Mouse (Mus musculus) stomach, embryonic 16.5 days (tissue): ENCODE measurements around the gene Ak1. TPM values are rescaled to one million over a fixed set of nuclear protein-coding genes. Genes with fewer than 3 reads are reported as not detected.

Source experiments
- ATAC-seq: fragments of 200-750 bp; cut with Nextera tagmentation; 2 replicates; pipeline ENCODE4 v1.8.0; 2017; ENCODE audit warnings: moderate number of reproducible peaks, moderate TSS enrichment; ENCODE audit not compliant: insufficient read depth, low FRiP score
- H3K27ac ChIP-seq: fragments of 300-500 bp; sonication (generic); 2 replicates; pipeline ENCODE4 v1.5.1; 2014; ENCODE audit warnings: low read length
- H3K27me3 ChIP-seq: fragments of 300-500 bp; sonication (generic); 2 replicates; pipeline ENCODE4 v1.6.1; 2014; ENCODE audit warnings: low read length, control low read depth, mixed read lengths; ENCODE audit not compliant: control insufficient read depth, insufficient read depth
- H3K36me3 ChIP-seq: fragments of 300-500 bp; sonication (generic); 2 replicates; pipeline ENCODE4 v1.6.1; 2014; ENCODE audit warnings: low read length; ENCODE audit not compliant: control insufficient read depth, insufficient read depth
- H3K4me1 ChIP-seq: fragments of 300-500 bp; sonication (generic); 2 replicates; pipeline ENCODE4 v1.6.1; 2014; ENCODE audit warnings: low read length, control low read depth, mixed read lengths; ENCODE audit not compliant: control insufficient read depth, insufficient read depth
- H3K4me2 ChIP-seq: fragments of 300-500 bp; sonication (generic); 2 replicates; pipeline ENCODE4 v1.6.1; 2014; ENCODE audit warnings: low read depth, low read length, mixed read lengths
- H3K4me3 ChIP-seq: fragments of 300-500 bp; sonication (generic); replicated peaks from 2 replicates; pipeline ENCODE4 v1.5.1; 2014; ENCODE audit warnings: mild to moderate bottlenecking, low read length
- H3K9ac ChIP-seq: fragments of 300-500 bp; sonication (generic); 2 replicates; pipeline ENCODE4 v1.6.1; 2014; ENCODE audit warnings: low read length
- H3K9me3 ChIP-seq: fragments of 300-500 bp; sonication (generic); replicated peaks from 2 replicates; pipeline ENCODE4 v1.6.1; 2016; ENCODE audit warnings: low read length, control low read depth; ENCODE audit not compliant: control insufficient read depth
- WGBS: fragments of 180-500 bp; shearing (Covaris S2); extraction: QIAGEN DNeasy Blood & Tissue Kit; methylation state at CpG from one replicate; pipeline ENCODE4 v1.1.7; 2014; 5-methylcytosine and 5-hydroxymethylcytosine counted together
- polyA plus RNA-seq: library from polyadenylated mRNA; unstranded; fragments of >200 nt; fragmentation: Nextera tagmentation; extraction: Ambion mirVana; gene quantifications from 2 replicates; pipeline ENCODE4 v1.2.1, GENCODE M21; 2015

The Ak1 gene
- polyA plus RNA-seq, 1 experiment from 2014 or later, result 60.2 TPM

DNA sequence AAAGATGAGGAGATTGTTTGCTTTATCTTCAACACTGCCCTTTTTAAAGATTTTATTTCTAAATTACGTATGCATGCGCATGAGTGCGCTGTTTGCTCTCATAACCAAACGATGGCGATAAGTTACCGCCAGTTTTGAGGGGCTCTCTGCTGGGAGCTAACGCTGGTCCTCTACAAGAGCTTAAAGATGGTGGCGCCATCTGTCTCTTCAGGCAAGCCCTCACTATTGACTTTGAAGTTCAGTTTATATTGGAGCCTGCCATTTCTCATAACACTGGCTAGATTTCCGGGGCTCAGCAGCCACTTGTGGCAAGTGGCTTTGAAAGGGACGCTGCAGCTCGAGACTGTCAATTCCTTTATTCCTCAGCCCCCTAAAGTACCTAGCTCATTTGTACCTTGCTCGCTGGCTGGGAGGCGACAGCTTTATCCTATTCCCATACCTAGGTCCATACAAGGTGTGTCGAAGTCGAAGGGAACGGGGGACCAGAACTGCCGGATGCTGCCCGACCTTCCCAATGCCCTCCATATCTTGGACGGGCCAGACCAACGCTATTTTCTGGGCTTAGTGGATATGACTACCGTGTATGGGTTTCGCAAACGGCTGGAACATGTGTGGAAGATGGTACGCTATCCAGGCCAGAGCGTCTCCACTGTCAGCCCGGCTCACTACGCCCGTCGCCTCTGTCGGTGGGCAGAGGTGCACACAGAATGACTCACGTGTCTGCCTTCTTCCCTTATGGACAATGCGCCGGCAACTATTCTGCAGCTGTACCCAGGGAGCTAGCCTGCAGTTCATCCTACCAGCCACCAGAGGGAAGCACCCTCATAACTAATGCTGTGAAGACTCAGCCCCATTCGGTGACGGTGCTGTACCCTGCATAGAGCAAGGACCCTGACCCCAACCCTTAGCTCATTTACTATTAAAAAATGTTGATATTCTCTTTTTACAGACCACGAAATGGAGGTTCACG, 38.4 kb upstream of the Ak1 start:
- Histone ChIP-seq H3K4me3 (peak overlapping the region; percentile 27), H3K27ac (no peak overlapping the region), H3K9ac (peak overlapping the region; percentile 34; the same call in 1 of the 2 replicates), H3K4me2 (peak overlapping the region; percentile 54), H3K4me1 (peaks cover 15% of the 10 kb centered on the region), H3K9me3 (no peaks in the 10 kb centered on the region), H3K36me3 (no peaks in the 10 kb centered on the region), H3K27me3 (peaks cover 17% of the 10 kb centered on the region)
- WGBS, result 14% methylated on average over 37 of the region's 37 CpGs
- peak; percentile 70 for ATAC-seq

DNA sequence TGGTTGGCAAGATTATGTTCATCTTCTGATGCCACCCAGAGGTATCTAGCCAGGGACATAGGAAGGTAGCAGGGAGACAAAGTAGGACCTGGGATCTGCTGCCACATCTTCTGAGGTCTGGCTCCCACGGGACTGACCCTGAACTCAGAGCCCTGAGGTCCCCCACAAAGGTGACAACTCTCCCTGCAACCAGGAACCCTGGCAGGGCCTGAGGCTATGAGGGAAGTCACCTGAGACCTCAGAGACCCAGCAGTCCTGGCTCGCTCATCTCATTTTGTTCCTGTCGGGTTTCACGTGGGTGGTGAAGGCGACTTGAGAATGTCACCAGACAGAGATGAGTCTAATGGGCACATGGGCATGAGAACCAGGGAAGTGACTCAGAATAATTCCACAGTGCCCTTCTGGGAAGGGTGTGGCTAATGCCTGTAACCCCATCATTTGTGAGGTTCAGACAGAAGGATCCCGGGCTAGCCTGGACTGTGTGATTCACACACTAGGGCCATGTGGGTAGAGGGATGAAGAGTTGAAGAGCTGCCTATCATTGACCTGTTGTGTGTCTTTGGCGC, 36.3 kb upstream of the Ak1 start:
- peaks cover 1% of the 10 kb centered on the region; the same call in 1 of the 2 replicates for H3K27me3 ChIP-seq
- H3K4me3 ChIP-seq, result no peak overlapping the region
- no peak overlapping the region for H3K4me2 ChIP-seq
- H3K27ac ChIP-seq, result no peak overlapping the region
- WGBS, result 79% methylated on average over 7 of the region's 7 CpGs
- ATAC-seq, result no peak
- H3K36me3 ChIP-seq, result no peaks in the 10 kb centered on the region
- H3K4me1 ChIP-seq, result peaks cover 18% of the 10 kb centered on the region
- no peaks in the 10 kb centered on the region for H3K9me3 ChIP-seq
- H3K9ac ChIP-seq, result no peak overlapping the region

DNA sequence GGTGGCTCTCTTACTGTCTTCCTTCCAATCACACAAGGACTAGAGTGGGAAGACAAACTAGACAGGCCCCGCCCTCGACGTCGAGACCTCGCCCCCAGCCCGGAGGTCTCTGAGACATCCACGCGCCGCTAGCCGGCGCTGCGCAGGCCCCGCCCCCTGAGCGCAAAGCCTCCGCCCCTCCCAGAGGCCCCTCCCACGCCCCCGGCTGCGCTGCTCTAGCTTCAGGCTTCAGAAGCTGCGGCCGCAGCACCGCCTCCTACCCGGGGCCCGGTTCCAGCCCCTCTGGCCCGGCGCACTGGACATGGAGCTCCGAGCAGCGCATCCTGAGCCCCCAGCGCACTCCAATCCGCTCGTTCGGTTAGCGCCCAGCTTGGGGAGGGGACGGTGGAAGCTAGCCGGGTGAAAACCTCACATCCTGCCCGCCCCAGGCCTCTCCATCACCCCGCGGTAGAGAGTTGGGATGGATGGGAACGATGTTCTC, 34.6 kb upstream of the Ak1 start, which contains the start of gene St6galnac4:
TSS of gene St6galnac4 (plus strand) at position 225 of the 481 bp plus-strand sequence.
- peak; percentile 90 for ATAC-seq

DNA sequence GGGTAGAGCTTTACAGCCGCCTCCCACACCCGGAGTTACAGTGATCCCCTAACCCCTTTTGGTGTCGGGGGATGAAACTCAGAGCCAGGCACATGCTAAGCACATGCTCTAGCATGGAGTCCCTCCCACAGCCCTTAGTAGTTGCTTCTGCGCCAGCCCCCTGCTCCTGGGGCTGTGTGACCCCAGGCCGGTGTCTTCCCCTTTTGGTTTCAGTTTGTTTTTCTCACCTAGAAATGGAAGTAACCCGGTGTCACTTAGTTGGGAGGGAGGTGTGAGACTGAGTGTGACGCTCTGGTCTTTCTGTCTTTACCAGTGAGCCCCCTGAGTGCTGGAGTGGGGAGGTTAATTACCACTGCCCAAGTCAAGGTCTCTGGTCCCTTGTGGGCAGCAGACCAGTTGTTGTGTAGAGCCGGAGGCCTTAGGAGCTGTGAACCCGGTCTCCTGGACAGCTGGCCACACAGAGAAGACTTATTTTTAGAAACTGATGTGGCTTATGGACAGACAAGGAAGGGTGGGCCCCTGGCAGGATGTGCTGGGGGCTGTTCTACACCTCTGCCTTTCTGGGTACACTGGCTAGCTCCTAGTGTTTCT, 33.7 kb upstream of the Ak1 start:
- H3K27ac ChIP-seq, result peak overlapping the region; percentile 76

More for the DNA sequence above, 34.6 kb upstream of the Ak1 start, which contains the start of gene St6galnac4:
- H3K9ac ChIP-seq, result peak within 1 kb of the TSS; percentile 79
- H3K4me1 ChIP-seq, result peaks cover 18% of the 10 kb centered on the region
- H3K4me3 ChIP-seq, result peak within 1 kb of the TSS; percentile 64
- no peaks in the 10 kb centered on the region for H3K36me3 ChIP-seq
- H3K4me2 ChIP-seq, result peak within 1 kb of the TSS; percentile 71
- under 1% methylated on average over 38 of the region's 38 CpGs for WGBS
- H3K9me3 ChIP-seq, result no peaks in the 10 kb centered on the region
- H3K27me3 ChIP-seq, result no peaks in the 10 kb centered on the region
- H3K27ac ChIP-seq, result peak within 1 kb of the TSS; percentile 76

DNA sequence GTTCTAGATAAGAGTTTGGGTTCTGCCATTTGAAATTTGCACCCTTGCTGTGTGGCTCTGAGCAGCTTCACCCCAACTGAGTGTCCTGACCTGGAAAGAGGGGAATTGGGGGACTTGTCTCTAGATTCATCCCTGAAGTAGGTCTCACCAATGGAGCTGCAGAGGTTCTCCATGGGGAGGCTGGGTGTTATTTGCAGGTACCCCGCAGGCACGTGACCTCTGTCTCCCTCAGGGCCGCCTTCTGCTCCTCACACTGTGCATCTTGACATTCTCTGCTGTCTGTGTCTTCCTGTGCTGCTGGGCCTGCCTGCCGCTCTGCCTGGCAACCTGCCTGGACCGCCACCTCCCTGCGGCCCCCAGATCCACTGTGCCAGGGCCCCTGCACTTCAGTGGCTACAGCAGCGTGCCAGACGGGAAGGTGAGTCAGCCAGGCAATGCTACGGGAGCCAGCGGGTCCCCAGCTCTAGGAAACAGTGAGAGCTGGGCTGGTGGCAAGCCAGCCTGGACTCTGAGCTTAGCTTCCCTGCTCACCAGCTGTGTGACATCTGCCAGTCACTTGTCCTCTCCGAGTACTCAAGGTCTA, 32.3 kb upstream of the Ak1 start:
- no peaks in the 10 kb centered on the region for H3K36me3 ChIP-seq
- peaks cover 13% of the 10 kb centered on the region for H3K4me1 ChIP-seq
- no peak for ATAC-seq
- H3K9ac ChIP-seq, result no peak overlapping the region
- no peak overlapping the region for H3K4me3 ChIP-seq
- no peaks in the 10 kb centered on the region for H3K9me3 ChIP-seq
- no peaks in the 10 kb centered on the region for H3K27me3 ChIP-seq
- no peak overlapping the region for H3K4me2 ChIP-seq
- no peak overlapping the region for H3K27ac ChIP-seq
- WGBS, result 60% methylated on average over 11 of the region's 11 CpGs

More for the DNA sequence above, 33.7 kb upstream of the Ak1 start:
- H3K4me1 ChIP-seq, result peaks cover 18% of the 10 kb centered on the region
- WGBS, result 27% methylated on average over 9 of the region's 9 CpGs
- ATAC-seq, result no peak
- H3K9ac ChIP-seq, result peak overlapping the region; percentile 79
- H3K36me3 ChIP-seq, result no peaks in the 10 kb centered on the region
- no peaks in the 10 kb centered on the region for H3K27me3 ChIP-seq
- no peaks in the 10 kb centered on the region for H3K9me3 ChIP-seq
- H3K4me2 ChIP-seq, result peak overlapping the region; percentile 71
- peak overlapping the region; percentile 64 for H3K4me3 ChIP-seq

DNA sequence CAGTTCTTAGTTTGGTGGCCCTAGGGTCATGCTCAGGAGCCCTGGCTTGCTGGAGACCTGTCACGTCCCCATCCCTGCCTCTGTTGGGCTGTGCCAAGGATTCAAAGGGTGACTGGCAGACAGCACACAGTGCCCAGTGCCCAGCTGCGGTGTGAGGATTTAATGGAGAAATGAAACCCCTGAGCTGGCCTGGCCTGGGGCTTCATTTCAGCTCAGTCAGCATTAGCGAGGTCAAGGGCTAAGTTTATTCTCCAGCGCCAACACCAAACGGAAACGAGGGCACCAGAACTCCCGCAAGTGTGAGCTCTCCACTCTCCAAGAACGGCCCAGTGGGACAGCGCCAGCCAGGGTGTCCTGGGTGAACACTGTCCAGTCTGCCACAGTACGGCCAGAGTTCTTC, 31.3 kb upstream of the Ak1 start:
- Histone ChIP-seq H3K27ac (no peak overlapping the region), H3K4me2 (no peak overlapping the region), H3K4me1 (peaks cover 13% of the 10 kb centered on the region), H3K36me3 (no peaks in the 10 kb centered on the region), H3K9me3 (no peaks in the 10 kb centered on the region), H3K9ac (0 out of 2 replicates have a peak overlapping the region, but pooled peaks have one; percentile 15), H3K27me3 (no peaks in the 10 kb centered on the region), H3K4me3 (no peak overlapping the region)
- 70% methylated on average over 10 of the region's 10 CpGs for WGBS
- no peak for ATAC-seq

DNA sequence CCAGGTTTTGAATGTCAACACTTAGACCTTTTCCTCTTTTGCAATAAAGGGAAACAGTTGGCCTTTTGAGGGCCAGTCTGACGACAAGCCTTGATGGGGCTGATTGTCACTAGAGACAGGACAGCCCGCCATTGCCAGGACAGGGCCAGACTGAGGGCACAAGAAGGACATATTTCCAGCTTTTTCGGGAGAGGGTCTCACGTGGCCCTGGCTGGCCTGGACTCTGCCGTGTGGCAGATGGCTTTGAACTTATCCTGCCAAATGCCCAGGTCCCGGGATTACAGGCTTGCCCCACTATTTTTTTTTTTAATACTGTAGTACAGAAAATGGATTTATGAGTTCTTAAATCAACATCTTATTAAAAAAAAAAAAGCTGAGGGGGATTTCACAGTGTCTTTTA, 30.3 kb upstream of the Ak1 start:
- H3K4me3 ChIP-seq, result no peak overlapping the region
- no peak overlapping the region for H3K27ac ChIP-seq

DNA sequence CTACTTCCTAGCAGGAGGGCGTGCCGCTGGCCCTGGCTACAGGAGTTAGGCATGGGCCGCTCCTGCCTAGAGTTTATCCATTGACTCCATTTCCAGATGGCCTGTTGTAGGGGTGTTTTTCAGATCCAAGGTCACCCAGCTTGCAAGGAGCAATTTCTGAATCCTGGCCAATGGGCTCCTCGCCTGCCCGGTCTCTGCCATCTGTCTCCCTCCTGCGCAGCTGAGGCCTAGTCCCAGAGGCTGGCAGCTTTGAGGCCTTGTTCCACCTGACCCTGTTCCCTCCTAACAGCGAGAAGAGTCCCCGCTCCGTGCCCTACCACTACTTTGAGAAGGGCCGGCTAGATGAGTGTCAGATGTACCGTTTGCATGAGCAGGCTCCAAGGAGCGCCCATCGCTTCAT, 24.8 kb upstream of the Ak1 start:
- H3K9me3 ChIP-seq, result no peaks in the 10 kb centered on the region
- WGBS, result 93% methylated on average over 13 of the region's 13 CpGs
- no peak overlapping the region for H3K4me2 ChIP-seq
- H3K4me3 ChIP-seq, result no peak overlapping the region
- no peak for ATAC-seq
- H3K27ac ChIP-seq, result no peak overlapping the region
- no peak overlapping the region for H3K9ac ChIP-seq
- H3K36me3 ChIP-seq, result no peaks in the 10 kb centered on the region
- H3K4me1 ChIP-seq, result peaks cover 6% of the 10 kb centered on the region
- no peaks in the 10 kb centered on the region for H3K27me3 ChIP-seq

More for the DNA sequence above, 30.3 kb upstream of the Ak1 start:
- Histone ChIP-seq H3K9ac (no peak overlapping the region), H3K4me2 (no peak overlapping the region), H3K4me1 (peaks cover 13% of the 10 kb centered on the region), H3K27me3 (no peaks in the 10 kb centered on the region), H3K36me3 (no peaks in the 10 kb centered on the region), H3K9me3 (no peaks in the 10 kb centered on the region)
- no peak for ATAC-seq
- WGBS, result 74% methylated on average over 6 of the region's 6 CpGs
